Mouse (Mus musculus): ENCODE results near the gene Cby1.
"Not testable (repeated sequence)": the region's sequence is repeated elsewhere in the genome, so short reads cannot be mapped to it uniquely, and the experiment has no call there.

The Cby1 gene

GRCm38 (mm10) chr15:79658531-79659375 lies at the start of gene Cby1, which contains the start of gene Fam227a:
Gene Cby1, plus strand, starts transcription at chr15:79659199.
Gene Fam227a, minus strand, starts transcription at chr15:79658956.
- DNase-seq (ENCODE audit: extremely low read depth, low read depth, low spot score), result no peak

DNA sequence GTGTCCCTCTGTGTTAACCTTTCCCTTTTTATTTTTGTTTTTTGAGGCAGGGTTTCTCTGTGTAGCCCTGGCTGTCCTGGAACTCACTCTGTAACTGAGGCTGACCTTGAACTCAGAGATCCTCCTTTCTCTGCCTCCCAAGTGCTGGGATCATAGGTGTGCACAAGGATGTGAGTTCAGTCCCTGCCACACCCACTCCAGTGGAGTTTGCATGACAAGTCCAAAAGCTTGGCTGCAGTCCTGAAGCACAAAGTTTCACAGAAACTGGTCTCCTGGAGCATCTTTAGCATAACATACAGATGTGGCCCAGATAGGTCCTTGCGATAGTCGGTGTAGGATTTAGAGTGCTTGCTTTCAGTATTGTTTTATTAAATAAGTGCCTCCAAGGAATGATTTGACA lies 49.8 kb upstream of the Cby1 start:
- DNase-seq (ENCODE audit: extremely low read depth, low read depth, low spot score), result no peak

DNA sequence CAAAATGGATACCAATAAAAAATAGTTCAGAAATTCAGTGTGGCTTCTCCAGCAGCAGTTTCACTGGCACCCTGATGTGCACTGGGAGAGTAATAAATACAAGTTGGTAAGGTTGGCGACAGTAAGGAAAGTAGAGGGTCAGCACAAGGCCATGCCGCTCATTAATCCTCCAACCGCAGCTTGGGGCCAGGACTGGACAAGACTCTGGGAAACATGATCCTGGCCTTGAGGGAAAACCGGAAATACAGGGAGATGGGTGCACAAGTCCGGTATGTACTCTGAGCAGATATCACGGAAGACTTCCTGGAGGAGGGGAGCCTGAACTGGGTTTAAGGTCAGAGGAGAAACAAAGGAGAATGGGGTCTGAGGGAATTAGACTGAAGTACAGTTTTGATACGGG lies 43.5 kb upstream of the Cby1 start:
- no peak for DNase-seq (ENCODE audit: extremely low read depth, low read depth, low spot score)

DNA sequence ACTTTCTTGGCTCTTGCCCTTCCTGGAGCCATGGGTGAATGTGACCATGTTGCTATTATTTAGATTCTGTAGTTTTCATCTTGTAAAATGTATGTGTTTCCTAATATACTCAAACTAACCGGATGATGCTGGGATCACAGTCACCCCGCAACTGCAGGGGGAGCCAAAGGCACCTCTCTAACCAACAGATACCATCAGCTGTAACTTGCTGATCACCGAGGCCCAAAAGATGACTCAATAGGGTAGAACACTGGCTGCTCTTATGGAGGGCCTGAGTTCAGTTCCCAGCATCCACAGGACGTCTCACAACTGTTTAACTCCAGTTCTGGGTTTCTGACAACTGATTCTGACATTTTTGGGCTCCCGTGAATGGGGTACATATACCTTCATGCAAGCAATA lies 42.3 kb upstream of the Cby1 start:
- no peak for DNase-seq (ENCODE audit: extremely low read depth, low read depth, low spot score)

- DNase-seq (ENCODE audit: extremely low read depth, low read depth, low spot score), result no peak
Measured at GRCm38 (mm10) chr15:79617135-79617534, 41.9 kb upstream of the Cby1 start.

GRCm38 (mm10) chr15:79618456-79618855 lies 40.5 kb upstream of the Cby1 start:
- DNase-seq (ENCODE audit: extremely low read depth, low read depth, low spot score), result no peak

DNA sequence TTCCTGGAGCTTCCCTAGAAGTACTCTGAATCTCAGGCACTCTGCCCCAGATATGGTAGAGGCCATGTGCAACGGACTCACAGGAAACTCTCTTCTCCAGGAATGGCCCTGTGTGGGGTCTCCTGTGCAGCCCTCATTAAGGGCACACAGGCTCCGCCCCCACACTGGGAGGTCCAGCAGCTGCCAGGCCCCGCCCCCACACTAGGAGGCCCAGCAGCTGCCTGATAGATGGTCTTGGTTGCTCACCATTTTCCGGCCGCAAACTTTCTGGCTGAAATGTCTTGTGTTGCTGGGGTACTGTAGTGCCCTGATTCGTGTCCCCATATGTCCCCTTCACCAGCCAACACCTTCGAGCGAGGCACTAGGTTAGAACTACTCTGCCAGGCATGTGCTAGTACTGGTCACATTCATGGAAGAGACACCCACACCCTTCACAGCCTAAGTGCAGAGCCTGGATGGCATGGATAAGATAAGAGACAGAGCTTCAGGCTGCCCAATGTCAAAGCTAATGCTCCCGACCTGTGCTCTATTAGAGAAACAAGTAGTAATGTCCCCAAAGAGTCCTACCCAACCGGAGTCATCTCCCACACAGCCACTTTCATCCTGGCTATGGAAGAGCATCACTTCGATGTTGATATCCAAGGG lies 39.1 kb upstream of the Cby1 start:
- no peak for DNase-seq (ENCODE audit: extremely low read depth, low read depth, low spot score)

DNA sequence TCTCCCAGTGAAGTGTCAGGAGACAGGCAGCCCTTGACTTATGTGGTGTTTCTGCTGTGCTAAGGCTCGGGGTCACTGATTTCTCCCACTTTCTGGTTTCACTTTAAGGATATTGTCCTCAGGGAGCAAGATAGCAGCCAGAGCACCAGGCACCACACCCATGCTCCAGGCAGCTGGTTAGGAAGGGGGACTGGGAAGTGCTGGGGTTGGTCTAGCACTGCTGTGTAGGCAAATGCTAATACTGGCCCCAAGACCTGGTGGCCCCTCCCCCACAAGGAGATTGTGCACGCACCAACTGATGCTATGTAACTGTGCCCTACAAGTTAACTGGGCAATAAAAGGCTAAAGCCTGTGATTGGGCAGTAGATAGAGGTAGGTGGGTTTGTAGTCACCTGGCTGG lies 28.5 kb upstream of the Cby1 start:
- DNase-seq (ENCODE audit: extremely low read depth, low read depth, low spot score), result no peak

- no peak for DNase-seq (ENCODE audit: extremely low read depth, low read depth, low spot score)
Measured at GRCm38 (mm10) chr15:79641135-79641817, 17.7 kb upstream of the Cby1 start.

DNA sequence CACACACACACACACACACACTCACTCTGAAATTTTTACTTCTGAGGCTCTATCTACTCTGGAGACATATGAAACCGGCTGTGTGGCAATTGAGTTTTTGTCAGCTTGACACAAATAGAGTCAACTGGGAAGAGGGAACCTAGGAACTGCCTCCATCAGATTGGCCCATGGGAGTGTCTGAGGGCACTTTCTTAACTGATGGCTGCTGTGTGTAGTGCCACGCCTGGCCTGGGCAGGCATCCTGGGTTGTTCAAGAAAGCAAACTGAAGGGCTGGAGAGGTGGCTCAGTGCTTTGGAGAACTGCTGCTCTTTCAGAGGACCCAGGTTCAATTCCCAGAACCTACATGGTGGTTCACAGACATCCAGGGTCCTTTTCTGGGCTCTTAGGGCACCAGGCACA lies 13.5 kb upstream of the Cby1 start:
- no peak for DNase-seq (ENCODE audit: extremely low read depth, low read depth, low spot score)

- no peak for DNase-seq (ENCODE audit: extremely low read depth, low read depth, low spot score)
Measured at GRCm38 (mm10) chr15:79648130-79648529, 10.9 kb upstream of the Cby1 start.

DNA sequence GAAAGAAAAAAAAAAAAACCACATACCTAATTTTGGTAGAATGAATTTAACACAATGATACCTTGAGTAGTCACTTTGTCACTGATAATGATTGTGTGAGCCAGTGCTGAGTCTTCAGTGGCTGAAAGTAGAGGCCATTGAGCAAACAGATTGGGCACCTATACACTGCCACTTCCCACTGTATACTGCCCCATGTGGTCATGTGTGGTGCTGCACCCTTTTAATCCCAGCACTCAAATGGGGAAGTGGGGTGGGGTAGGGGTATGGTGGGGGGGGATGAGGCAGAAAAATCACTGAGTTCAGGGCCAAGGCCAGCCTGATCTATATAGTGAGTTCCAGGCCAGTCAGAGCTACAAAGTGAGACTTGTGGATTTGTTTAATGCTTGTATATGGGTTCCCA lies 8.4 kb upstream of the Cby1 start:
- no peak for DNase-seq (ENCODE audit: extremely low read depth, low read depth, low spot score)

GRCm38 (mm10) chr15:79651481-79651880 lies 7.5 kb upstream of the Cby1 start:
- no peak for DNase-seq (ENCODE audit: extremely low read depth, low read depth, low spot score)

DNA sequence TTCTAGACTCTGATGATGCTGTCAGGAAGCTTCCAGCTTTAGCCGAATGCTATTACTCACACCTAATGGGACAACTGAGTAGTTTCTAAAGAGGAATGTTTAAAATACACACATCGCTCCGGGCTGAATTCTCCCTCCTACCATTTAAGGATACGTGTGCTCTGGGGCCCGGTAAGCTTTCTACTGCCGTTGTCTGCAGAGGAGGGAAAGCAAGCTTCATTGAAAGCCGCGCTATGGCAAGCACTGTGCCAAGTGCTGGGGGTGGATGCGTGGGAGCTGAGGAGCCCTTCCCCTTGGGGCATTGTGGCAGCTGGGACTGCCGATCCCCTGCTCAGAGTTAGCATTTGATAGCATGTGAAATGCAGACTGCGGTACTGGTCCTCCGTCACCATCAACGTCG lies 2.5 kb upstream of the Cby1 start:
- DNase-seq (ENCODE audit: extremely low read depth, low read depth, low spot score), result no peak

DNA sequence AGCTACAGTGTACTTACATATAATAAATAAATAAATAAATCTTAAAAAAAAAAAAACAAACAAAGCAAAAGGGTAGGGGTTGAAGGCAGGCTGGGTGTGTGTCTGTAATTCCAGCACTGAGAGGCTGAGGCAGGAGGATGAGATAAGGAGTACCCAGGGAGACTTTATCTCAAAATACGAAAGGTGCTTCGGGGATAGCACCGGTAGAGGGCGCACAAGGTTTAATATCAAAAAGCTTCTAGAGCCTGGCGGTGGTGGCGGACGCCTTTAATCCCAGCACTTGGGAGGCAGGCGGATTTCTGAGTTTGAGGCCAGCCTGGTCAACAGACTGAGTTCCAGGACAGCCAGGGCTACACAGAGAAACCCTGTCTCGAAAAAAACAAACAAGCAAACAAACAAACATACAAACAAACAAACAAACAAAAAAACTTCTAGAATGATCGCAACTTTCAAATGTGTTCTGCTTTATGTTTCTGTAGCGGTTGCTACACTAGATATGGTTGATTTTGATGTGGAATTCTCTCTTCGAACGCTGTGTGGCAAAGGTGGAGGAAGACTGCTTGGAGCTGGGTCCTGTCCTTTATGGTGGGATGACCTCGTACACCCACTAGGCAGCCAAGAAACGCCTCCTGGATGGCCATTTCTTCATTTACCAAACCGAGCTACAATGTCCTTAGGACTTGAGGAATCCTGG lies 1.0 kb upstream of the Cby1 start:
- no peak for DNase-seq (ENCODE audit: extremely low read depth, low read depth, low spot score)

DNA sequence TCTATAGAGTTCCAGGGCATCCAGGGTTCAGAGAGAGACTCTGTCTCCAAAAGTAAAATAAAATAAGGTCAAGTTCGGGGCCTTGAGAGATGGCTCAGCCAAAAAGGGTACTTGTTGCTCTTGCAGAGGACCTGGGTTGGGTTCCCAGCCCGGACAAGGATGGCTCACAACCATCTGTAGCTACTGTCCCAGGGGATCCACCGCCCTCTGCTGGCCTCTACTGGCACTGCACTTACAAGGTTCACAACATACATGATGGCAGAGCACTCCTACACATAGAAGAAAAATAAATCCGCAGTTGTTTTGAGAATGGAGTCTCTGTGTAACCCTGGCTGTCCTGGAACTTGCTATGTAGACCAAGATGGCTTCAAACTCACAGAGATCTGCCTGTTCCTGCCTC lies 2.9 kb downstream of the Cby1 start:
- DNase-seq (ENCODE audit: extremely low read depth, low read depth, low spot score), result no peak

DNA sequence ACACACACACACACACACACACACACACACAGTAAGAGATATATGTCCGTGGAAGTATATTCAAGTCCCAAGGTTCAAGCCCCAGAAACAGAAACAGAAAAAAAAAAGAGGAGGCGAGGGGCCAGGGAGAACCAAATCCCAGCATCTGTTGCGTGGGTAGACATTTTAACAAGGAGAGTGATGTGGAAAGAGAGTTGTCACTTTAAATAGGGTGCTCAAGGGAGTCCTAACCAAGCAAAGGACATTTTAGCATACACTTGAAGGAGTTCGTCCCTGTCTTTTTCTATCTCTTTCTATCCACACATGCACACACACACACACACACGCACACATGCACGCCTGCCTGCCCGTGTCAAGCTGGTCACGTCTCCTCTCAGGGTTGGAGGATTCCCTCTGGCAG lies 5.7 kb downstream of the Cby1 start:
- no peak for DNase-seq (ENCODE audit: extremely low read depth, low read depth, low spot score)

DNA sequence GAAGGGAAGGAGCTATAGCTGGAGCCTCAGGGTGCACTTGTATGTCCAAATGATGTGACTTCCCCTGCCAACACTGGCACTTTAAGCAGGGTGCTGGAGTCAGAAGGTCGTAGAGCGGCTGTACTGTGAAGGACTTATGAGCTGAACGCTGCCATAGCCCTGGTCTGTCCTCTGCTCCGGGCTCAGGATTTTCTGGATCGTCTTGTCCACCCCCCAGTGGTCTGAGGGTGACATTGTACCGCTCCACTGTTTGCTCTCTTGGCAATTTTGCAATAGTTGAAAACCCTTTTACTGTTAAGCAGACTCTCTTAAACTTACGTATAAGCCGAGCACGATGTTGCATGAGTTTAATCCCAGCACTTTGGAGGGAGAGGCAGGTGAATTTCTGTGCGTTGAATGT lies 10.2 kb downstream of the Cby1 start:
- DNase-seq (ENCODE audit: extremely low read depth, low read depth, low spot score), result no peak

DNA sequence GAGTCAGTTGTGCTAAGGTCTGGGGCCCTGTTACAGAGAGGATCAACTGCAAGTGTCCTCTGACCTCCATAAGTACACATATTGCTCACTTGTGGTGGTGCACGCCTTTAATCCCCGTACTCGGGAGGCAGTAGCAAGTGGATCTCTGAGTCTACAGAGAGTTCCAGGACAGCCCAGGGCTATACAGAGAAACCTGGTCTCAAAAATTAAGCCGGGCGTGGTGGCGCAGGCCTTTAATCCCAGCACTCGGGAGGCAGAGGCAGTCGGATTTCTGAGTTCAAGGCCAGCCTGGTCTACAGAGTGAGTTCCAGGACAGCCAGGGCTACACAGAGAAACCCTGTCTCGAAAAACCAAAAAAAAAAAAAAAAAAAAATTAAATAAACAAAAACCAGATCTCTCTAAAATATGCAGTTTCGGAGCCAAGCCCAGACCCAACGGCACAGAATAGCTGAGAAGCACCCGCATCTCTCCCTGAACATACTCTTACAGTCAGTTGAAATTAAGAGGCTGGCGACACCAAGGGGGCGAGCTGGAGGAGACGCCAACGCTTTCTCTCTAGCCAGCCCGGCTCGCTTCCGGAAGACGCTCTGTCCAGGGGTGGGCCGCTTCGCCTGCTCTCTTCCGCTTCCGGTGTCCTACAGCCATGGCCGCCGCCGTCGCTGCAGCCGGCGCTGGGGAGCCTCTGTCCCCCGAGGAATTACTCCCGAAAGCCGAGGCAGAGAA lies 11.4 kb downstream of the Cby1 start, which contains the start of gene Tomm22:
Gene Tomm22, plus strand, starts transcription at position 613 of the 723 bp plus-strand sequence.
- DNase-seq (ENCODE audit: extremely low read depth, low read depth, low spot score), result no peak

DNA sequence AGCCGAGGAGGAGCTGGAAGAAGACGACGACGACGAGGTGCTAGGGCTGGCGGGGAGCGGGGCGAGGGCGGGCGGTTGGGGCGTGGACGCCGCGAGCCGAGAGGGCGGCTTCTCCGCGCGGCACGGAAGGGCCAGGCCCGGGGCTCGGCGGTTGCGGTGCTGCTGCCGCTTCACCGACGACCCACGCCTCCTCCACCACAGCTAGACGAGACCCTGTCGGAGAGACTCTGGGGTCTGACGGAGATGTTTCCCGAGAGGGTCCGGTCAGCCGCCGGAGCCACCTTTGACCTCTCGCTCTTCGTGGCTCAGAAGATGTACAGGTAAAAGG lies 11.9 kb downstream of the Cby1 start:
- no peak for DNase-seq (ENCODE audit: extremely low read depth, low read depth, low spot score)

GRCm38 (mm10) chr15:79671828-79672348 lies 12.9 kb downstream of the Cby1 start:
- DNase-seq (ENCODE audit: extremely low read depth, low read depth, low spot score), result not testable (repeated sequence)
